Mouse (Mus musculus): ENCODE data around the gene Ier5l. TPM values are rescaled to one million over a fixed set of nuclear protein-coding genes. Genes with fewer than 3 reads are reported as not detected.

Ier5l gene
- polyA plus RNA-seq, 2 experiments: 0.10 to 0.86 TPM

DNA sequence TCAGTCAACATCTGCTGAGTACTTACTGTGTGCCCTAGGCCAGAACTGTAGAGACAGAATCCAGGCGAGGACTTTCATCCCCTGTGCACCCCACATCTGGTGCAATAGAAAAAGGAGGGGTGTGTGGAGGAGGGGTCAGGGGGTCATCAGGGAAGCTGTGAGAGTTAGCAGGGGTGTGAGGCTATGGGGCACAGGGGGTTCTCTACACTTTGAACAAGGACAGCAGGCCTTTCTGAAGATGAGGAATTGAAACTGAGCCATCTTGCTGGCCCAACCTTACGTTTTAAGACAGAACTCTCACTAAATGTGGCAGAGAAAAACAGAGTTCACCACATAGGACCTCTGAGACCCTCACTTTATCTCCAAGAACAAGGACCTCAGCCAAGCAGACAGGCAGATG is 16.4 kb upstream of the Ier5l start:
- no peak for ATAC-seq (ENCODE audit: insufficient read depth)

DNA sequence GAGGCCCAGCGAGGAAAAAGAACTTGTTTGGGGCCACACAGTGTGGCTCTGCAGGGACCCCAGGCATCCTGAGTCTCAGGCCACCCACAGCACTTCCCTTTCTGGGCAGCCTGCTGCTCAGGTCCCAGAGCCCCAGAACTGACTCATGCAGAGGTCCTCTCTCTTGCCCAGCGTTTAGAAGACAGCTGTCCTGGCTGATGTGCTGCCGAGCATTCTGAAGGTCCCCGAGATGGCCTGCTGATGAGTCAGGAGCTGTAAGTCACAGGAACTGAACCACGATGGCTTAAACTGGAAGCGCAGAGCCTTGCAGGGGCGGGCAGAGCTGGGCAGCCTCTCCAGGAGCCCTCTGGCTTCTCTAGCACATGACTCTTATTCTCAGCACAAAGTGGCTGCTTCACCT is 13.6 kb upstream of the Ier5l start:
- H3K9ac ChIP-seq (replicated peaks): no peak overlapping the region
- no peaks in the 10 kb centered on the region for H3K4me1 ChIP-seq (replicated peaks; ENCODE audit: control insufficient read depth in 2 of 2, insufficient read depth in 2 of 2, low read length in 1 of 2)
- ATAC-seq (ENCODE audit: insufficient read depth): no peak
- TF ChIP-seq CTCF (IDR thresholded peaks at IDR 0.05; ENCODE audit: low read depth) (no peak), EP300 (IDR thresholded peaks at IDR 0.05; ENCODE audit: low read depth) (no peak)
- no peaks in the 10 kb centered on the region for H3K27me3 ChIP-seq (ENCODE audit: control insufficient read depth, insufficient read depth, low read length)
- no peak overlapping the region for H3K27ac ChIP-seq
- no peak for DNase-seq (ENCODE audit: low read depth in 3 of 3, low spot score in 3 of 3)
- no peak overlapping the region for H3K4me3 ChIP-seq (ENCODE audit: insufficient read depth in 1 of 2, low read depth in 2 of 2, low read length in 2 of 2)
- WGBS (ENCODE audit: insufficient replicate concordance): 18% methylated on average over 7 of the region's 7 CpGs
- no peak overlapping the region for H3K4me2 ChIP-seq (ENCODE audit: low read depth)
- H3K36me3 ChIP-seq (replicated peaks; ENCODE audit: control insufficient read depth, insufficient read depth, low read depth): no peaks in the 10 kb centered on the region
- H3K9me3 ChIP-seq (ENCODE audit: control insufficient read depth, low read length): no peaks in the 10 kb centered on the region

More for the DNA sequence above, 16.4 kb upstream of the Ier5l start:
- Histone ChIP-seq H3K4me1 (replicated peaks; ENCODE audit: control insufficient read depth in 2 of 2, insufficient read depth in 2 of 2, low read length in 1 of 2) (no peaks in the 10 kb centered on the region), H3K9me3 (ENCODE audit: control insufficient read depth, low read length) (no peaks in the 10 kb centered on the region), H3K27ac (no peak overlapping the region), H3K4me2 (ENCODE audit: low read depth) (no peak overlapping the region), H3K27me3 (ENCODE audit: control insufficient read depth, insufficient read depth, low read length) (no peaks in the 10 kb centered on the region), H3K4me3 (ENCODE audit: insufficient read depth in 1 of 2, low read depth in 2 of 2, low read length in 2 of 2) (no peak overlapping the region), H3K36me3 (replicated peaks; ENCODE audit: control insufficient read depth, insufficient read depth, low read depth) (no peaks in the 10 kb centered on the region), H3K9ac (replicated peaks) (no peak overlapping the region)
- WGBS (ENCODE audit: insufficient replicate concordance): 52% methylated on average over 2 of the region's 2 CpGs
- DNase-seq (ENCODE audit: low read depth in 3 of 3, low spot score in 3 of 3): no peak
- TF ChIP-seq CTCF (IDR thresholded peaks at IDR 0.05; ENCODE audit: low read depth): no peak
- TF ChIP-seq EP300 (IDR thresholded peaks at IDR 0.05; ENCODE audit: low read depth): no peak

DNA sequence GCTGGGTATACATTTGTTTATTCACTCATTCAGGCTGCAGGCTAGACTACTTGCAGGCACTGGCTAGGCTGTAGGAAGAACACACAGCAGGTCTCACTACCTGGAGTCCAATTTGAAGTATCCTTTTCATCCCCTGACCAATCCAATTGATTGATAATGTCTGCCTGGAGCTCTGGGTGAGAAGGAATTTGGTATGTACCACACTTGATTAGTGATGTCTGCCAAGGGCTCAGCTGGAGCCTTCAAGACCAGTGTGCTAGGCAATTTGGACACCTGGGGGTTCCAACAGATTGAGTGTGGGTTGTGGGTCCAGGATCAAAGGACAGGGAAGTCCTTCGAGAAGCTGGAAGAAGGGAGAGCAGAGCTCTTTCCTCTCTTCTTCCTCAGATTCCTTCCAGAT is 4.5 kb upstream of the Ier5l start:
- H3K4me3 ChIP-seq (ENCODE audit: insufficient read depth in 1 of 2, low read depth in 2 of 2, low read length in 2 of 2): no peak overlapping the region
- H3K27me3 ChIP-seq (ENCODE audit: control insufficient read depth, insufficient read depth, low read length): peaks cover 21% of the 10 kb centered on the region
- 39% methylated on average over 1 of the region's 1 CpGs for WGBS (ENCODE audit: insufficient replicate concordance)
- no peak overlapping the region for H3K9ac ChIP-seq (replicated peaks)
- ATAC-seq (ENCODE audit: insufficient read depth): no peak
- DNase-seq (ENCODE audit: low read depth in 3 of 3, low spot score in 3 of 3): no peak
- no peak overlapping the region for H3K27ac ChIP-seq
- no peaks in the 10 kb centered on the region for H3K4me1 ChIP-seq (replicated peaks; ENCODE audit: control insufficient read depth in 2 of 2, insufficient read depth in 2 of 2, low read length in 1 of 2)
- H3K9me3 ChIP-seq (ENCODE audit: control insufficient read depth, low read length): no peaks in the 10 kb centered on the region
- no peak for TF ChIP-seq EP300 (IDR thresholded peaks at IDR 0.05; ENCODE audit: low read depth)
- no peaks in the 10 kb centered on the region for H3K36me3 ChIP-seq (replicated peaks; ENCODE audit: control insufficient read depth, insufficient read depth, low read depth)
- no peak overlapping the region for H3K4me2 ChIP-seq (ENCODE audit: low read depth)

DNA sequence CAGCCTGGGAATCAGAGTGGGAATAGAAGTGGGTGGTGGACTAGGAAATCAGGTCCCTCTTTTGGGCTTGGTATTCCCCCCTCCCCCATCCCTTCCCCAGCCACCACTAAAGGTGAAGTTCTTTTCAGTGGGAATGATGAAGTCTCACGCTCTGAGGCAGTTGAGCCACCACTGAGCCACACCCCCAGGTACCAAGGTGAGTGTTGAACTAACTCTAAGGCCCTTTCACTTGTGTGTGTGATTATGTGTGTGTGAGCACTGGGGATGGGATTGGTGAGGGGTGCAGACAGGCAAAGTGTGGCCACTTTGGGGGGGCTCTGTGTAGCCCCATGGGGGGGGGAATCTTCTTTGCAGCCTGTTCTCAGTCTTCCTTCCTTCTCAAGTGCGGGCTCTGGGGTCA is 2.2 kb upstream of the Ier5l start:
- WGBS (ENCODE audit: insufficient replicate concordance): 62% methylated on average over 2 of the region's 2 CpGs

DNA sequence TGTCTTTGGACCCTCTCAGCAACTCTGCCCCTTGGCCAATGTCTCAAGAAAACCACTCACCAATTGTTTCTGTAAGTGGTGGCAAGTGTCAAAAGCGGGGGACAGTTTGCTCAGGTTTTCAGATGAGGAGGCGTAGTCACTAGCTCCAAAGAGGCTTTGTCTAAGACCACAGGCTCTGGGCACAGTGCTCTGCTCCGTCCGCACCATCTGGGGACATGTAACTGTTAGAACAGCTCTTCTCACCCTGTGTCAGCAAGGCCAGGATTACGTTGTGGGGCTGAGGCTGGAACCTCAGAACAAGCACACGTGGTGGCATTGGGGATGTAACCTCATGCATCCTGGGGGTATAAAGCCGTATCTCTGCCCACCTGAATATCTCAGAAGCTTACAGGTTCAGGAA is 1.4 kb upstream of the Ier5l start:
- no peaks in the 10 kb centered on the region for H3K36me3 ChIP-seq (replicated peaks; ENCODE audit: control insufficient read depth, insufficient read depth, low read depth)
- no peaks in the 10 kb centered on the region for H3K9me3 ChIP-seq (ENCODE audit: control insufficient read depth, low read length)
- no peak overlapping the region for H3K9ac ChIP-seq (replicated peaks)
- H3K27me3 ChIP-seq (ENCODE audit: control insufficient read depth, insufficient read depth, low read length): peaks cover 52% of the 10 kb centered on the region
- 57% methylated on average over 7 of the region's 7 CpGs for WGBS (ENCODE audit: insufficient replicate concordance)
- TF ChIP-seq CTCF (IDR thresholded peaks at IDR 0.05; ENCODE audit: low read depth) (no peak), EP300 (IDR thresholded peaks at IDR 0.05; ENCODE audit: low read depth) (no peak)
- ATAC-seq (ENCODE audit: insufficient read depth): no peak
- no peak overlapping the region for H3K4me3 ChIP-seq (ENCODE audit: insufficient read depth in 1 of 2, low read depth in 2 of 2, low read length in 2 of 2)
- H3K4me2 ChIP-seq (ENCODE audit: low read depth): no peak overlapping the region
- DNase-seq (ENCODE audit: low read depth in 3 of 3, low spot score in 3 of 3): no peak
- H3K27ac ChIP-seq: no peak overlapping the region
- no peaks in the 10 kb centered on the region for H3K4me1 ChIP-seq (replicated peaks; ENCODE audit: control insufficient read depth in 2 of 2, insufficient read depth in 2 of 2, low read length in 1 of 2)

More for the DNA sequence above, 2.2 kb upstream of the Ier5l start:
- TF ChIP-seq EP300 (IDR thresholded peaks at IDR 0.05; ENCODE audit: low read depth) (no peak), CTCF (IDR thresholded peaks at IDR 0.05; ENCODE audit: low read depth) (no peak)
- ATAC-seq (ENCODE audit: insufficient read depth) (no peak), DNase-seq (ENCODE audit: low read depth in 3 of 3, low spot score in 3 of 3) (no peak)
- no peaks in the 10 kb centered on the region for H3K4me1 ChIP-seq (replicated peaks; ENCODE audit: control insufficient read depth in 2 of 2, insufficient read depth in 2 of 2, low read length in 1 of 2)
- peaks cover 44% of the 10 kb centered on the region for H3K27me3 ChIP-seq (ENCODE audit: control insufficient read depth, insufficient read depth, low read length)
- H3K27ac ChIP-seq: no peak overlapping the region
- H3K4me2 ChIP-seq (ENCODE audit: low read depth): no peak overlapping the region
- H3K9me3 ChIP-seq (ENCODE audit: control insufficient read depth, low read length): no peaks in the 10 kb centered on the region
- no peak overlapping the region for H3K9ac ChIP-seq (replicated peaks)
- no peak overlapping the region for H3K4me3 ChIP-seq (ENCODE audit: insufficient read depth in 1 of 2, low read depth in 2 of 2, low read length in 2 of 2)
- H3K36me3 ChIP-seq (replicated peaks; ENCODE audit: control insufficient read depth, insufficient read depth, low read depth): no peaks in the 10 kb centered on the region
